Mouse (Mus musculus) layer of hippocampus, adult 2 months (tissue): Measurements from ENCODE around the gene Ptpn11. TPM values are rescaled to one million over a fixed set of nuclear protein-coding genes. Genes with fewer than 3 reads are reported as not detected.

Source experiments
- DNase-seq, 2 experiments: peaks; one replicate each; pipeline ENCODE4 v3.0.0; 2022; ENCODE audit warnings: low spot score in 2 of 2
- H3K27ac ChIP-seq: fragments of 200-600 bp; 2 replicates; pipeline ENCODE4 v1.8.1; 2022
- H3K4me3 ChIP-seq: fragments of 200-600 bp; 2 replicates; pipeline ENCODE4 v1.8.1; 2022; ENCODE audit warnings: mild to moderate bottlenecking
- CTCF ChIP-seq: fragments of 200-600 bp; conservative IDR thresholded peaks from 2 replicates; pipeline ENCODE4 v1.8.1; 2022; ENCODE audit warnings: antibody characterized with exemption, mild to moderate bottlenecking, moderate library complexity
- total RNA-seq, 2 experiments: library from RNA; stranded (reverse); gene quantifications; 2 replicates each; pipeline ENCODE4 v1.2.3; 2021

The Ptpn11 gene
- total RNA-seq, 2 experiments from 2014 or later, result 94.9 to 97.9 TPM

- no peak for DNase-seq
- Histone ChIP-seq H3K27ac (no peak overlapping the region), H3K4me3 (no peak overlapping the region)
- no peak for TF ChIP-seq CTCF
These were observed 34.2 kb downstream of the Ptpn11 start for GRCm38 (mm10) chr5:121157017-121157416.

- TF ChIP-seq CTCF, result no peak
- Histone ChIP-seq H3K4me3 (no peak overlapping the region), H3K27ac (no peak overlapping the region)
- no peak for DNase-seq
These were observed 35.1 kb downstream of the Ptpn11 start for GRCm38 (mm10) chr5:121156121-121156520.

- no peak for TF ChIP-seq CTCF
- DNase-seq, result peak; percentile 41 to 43
- Histone ChIP-seq H3K4me3 (no peak overlapping the region), H3K27ac (peak overlapping the region; percentile 78)
These were observed 40.5 kb downstream of the Ptpn11 start for GRCm38 (mm10) chr5:121150684-121151083.

- DNase-seq, result no peak
- Histone ChIP-seq H3K27ac (peak overlapping the region; percentile 40), H3K4me3 (no peak overlapping the region)
- no peak for TF ChIP-seq CTCF
These were observed 42.0 kb downstream of the Ptpn11 start for GRCm38 (mm10) chr5:121149246-121149645.

GRCm38 (mm10) chr5:121146275-121146674 lies 44.9 kb downstream of the Ptpn11 start:
- TF ChIP-seq CTCF, result no peak
- DNase-seq, result no peak
- Histone ChIP-seq H3K4me3 (no peak overlapping the region), H3K27ac (peak overlapping the region; percentile 82)

GRCm38 (mm10) chr5:121145609-121146008 lies 45.6 kb downstream of the Ptpn11 start:
- no peak for DNase-seq
- TF ChIP-seq CTCF, result no peak
- Histone ChIP-seq H3K4me3 (no peak overlapping the region), H3K27ac (peak overlapping the region; percentile 82)

GRCm38 (mm10) chr5:121144441-121145238 lies 46.6 kb downstream of the Ptpn11 start:
- no peak for TF ChIP-seq CTCF
- peak overlapping the region; percentile 82 for H3K27ac ChIP-seq
- peak in 1 of 2 experiments; percentile 40 for DNase-seq
- H3K4me3 ChIP-seq, result no peak overlapping the region

GRCm38 (mm10) chr5:121142431-121143119 lies 48.6 kb downstream of the Ptpn11 start:
- TF ChIP-seq CTCF, result no peak
- peak; percentile 56 to 77 for DNase-seq
- Histone ChIP-seq H3K4me3 (no peak overlapping the region), H3K27ac (peak overlapping the region; percentile 82)

GRCm38 (mm10) chr5:121140276-121140675 lies 50.9 kb downstream of the Ptpn11 start:
- TF ChIP-seq CTCF, result no peak
- no peak for DNase-seq
- Histone ChIP-seq H3K27ac (no peak overlapping the region), H3K4me3 (no peak overlapping the region)

GRCm38 (mm10) chr5:121137125-121137524 lies 54.1 kb downstream of the Ptpn11 start:
- no peak overlapping the region for H3K27ac ChIP-seq
- TF ChIP-seq CTCF, result no peak
- no peak for DNase-seq
- H3K4me3 ChIP-seq, result no peak overlapping the region

- no peak for TF ChIP-seq CTCF
- DNase-seq, result no peak
- H3K4me3 ChIP-seq, result no peak overlapping the region
- H3K27ac ChIP-seq, result no peak overlapping the region
These were observed 59.4 kb downstream of the Ptpn11 start for GRCm38 (mm10) chr5:121131801-121132200.

GRCm38 (mm10) chr5:121129254-121129653 lies 61.9 kb downstream of the Ptpn11 start:
- no peak for TF ChIP-seq CTCF
- Histone ChIP-seq H3K27ac (no peak overlapping the region), H3K4me3 (no peak overlapping the region)
- DNase-seq, result no peak

- TF ChIP-seq CTCF, result peak; percentile 78
- DNase-seq, result no peak
- peak overlapping the region; percentile 46 for H3K27ac ChIP-seq
These were observed 65.1 kb downstream of the Ptpn11 start for GRCm38 (mm10) chr5:121126051-121126450.

More at GRCm38 (mm10) chr5:121126051-121126450, 65.1 kb downstream of the Ptpn11 start:
- no peak overlapping the region for H3K4me3 ChIP-seq
